Comparison of ENCODE assay signal across 22 mouse cellular contexts in genomic region chr5:142420920-142421319, GRCm38 (mm10). TPM values are rescaled to one million over a fixed set of nuclear protein-coding genes. Genes with fewer than 3 reads are reported as not detected.
DNase-seq lines count a peak whose midpoint lies in the region; ATAC-seq and TF ChIP-seq lines count a peak whose summit lies in the region.
"Had no signal": no experiment of that assay in that cellular context is flagged by ENCODE, and none has a peak within 500 bp of the region (broad histone marks: within the 10 kb centered on the region; RNA-seq: fewer than 3 reads in every experiment).

No protein-coding gene starts in this region.

- H3K9me3 ChIP-seq in heart, embryonic 12.5 days (replicated peaks), result no peaks in the 10 kb centered on the region
- H3K9me3 ChIP-seq in midbrain, postnatal 0 days (ENCODE audit: low read length), result no peaks in the 10 kb centered on the region
- no peaks in the 10 kb centered on the region for H3K9me3 ChIP-seq in midbrain, embryonic 10.5 days (replicated peaks)
- no peaks in the 10 kb centered on the region for H3K9me3 ChIP-seq in stomach, postnatal 0 days (ENCODE audit: control insufficient read depth, low read length)
- H3K9me3 ChIP-seq: embryonic facial prominence, embryonic 15.5 days; hindbrain, embryonic 10.5 days; limb, embryonic 13.5 days; liver, embryonic 13.5 days; midbrain, embryonic 12.5 days had no signal

- 87% methylated on average over 9 of the region's 9 CpGs for WGBS in heart, embryonic 12.5 days
- 59% methylated on average over 9 of the region's 9 CpGs for WGBS in kidney, adult 2 months
- WGBS in midbrain, postnatal 0 days, result 62% methylated on average over 9 of the region's 9 CpGs
- WGBS in midbrain, embryonic 10.5 days, result 91% methylated on average over 9 of the region's 9 CpGs
- WGBS in stomach, postnatal 0 days, result 73% methylated on average over 9 of the region's 9 CpGs

- no peak overlapping the region for H3K4me3 ChIP-seq in heart, embryonic 12.5 days
- H3K4me3 ChIP-seq in kidney, adult 2 months (ENCODE audit: insufficient read depth, low read depth, low read length), result no peak overlapping the region
- no peak overlapping the region for H3K4me3 ChIP-seq in midbrain, postnatal 0 days (ENCODE audit: low read depth, low read length)
- H3K4me3 ChIP-seq in midbrain, embryonic 10.5 days, result no peak overlapping the region
- no peak overlapping the region for H3K4me3 ChIP-seq in stomach, postnatal 0 days (ENCODE audit: low read depth, low read length)
- H3K4me3 ChIP-seq: embryonic facial prominence, embryonic 15.5 days; hindbrain, embryonic 10.5 days; limb, embryonic 13.5 days; liver, embryonic 13.5 days; midbrain, embryonic 12.5 days; myocyte had no signal

- DNase-seq in heart, postnatal 10 days, result no peak
- DNase-seq in kidney, adult 2 months, result peak; percentile 55
- DNase-seq in kidney, adult 11 months, result no peak
- peak; percentile 13 for DNase-seq in midbrain, postnatal 0 days (ENCODE audit: low spot score)
- DNase-seq in midbrain, embryonic 10.5 days (ENCODE audit: low spot score), result no peak
- no peak for DNase-seq in stomach, postnatal 0 days (ENCODE audit: low spot score)
- no peak for DNase-seq in lung, postnatal 14 days
- DNase-seq: adrenal gland, adult 2 months; embryo, embryonic 11 days; forebrain, postnatal 0 days; kidney, postnatal 4 days; liver, embryonic 13.5 days; lung, embryonic 14.5 days; lung, postnatal 4 days; thymus, adult 2 months had no signal

- no peak overlapping the region for H3K9ac ChIP-seq in heart, embryonic 12.5 days
- no peak overlapping the region for H3K9ac ChIP-seq in midbrain, postnatal 0 days (replicated peaks; ENCODE audit: low read length, poor library complexity, severe bottlenecking)
- no peak overlapping the region for H3K9ac ChIP-seq in stomach, postnatal 0 days (ENCODE audit: low read length)
- H3K9ac ChIP-seq: embryonic facial prominence, embryonic 15.5 days; forebrain, postnatal 0 days; limb, embryonic 13.5 days; liver, embryonic 13.5 days; lung, embryonic 14.5 days; midbrain, embryonic 12.5 days had no signal

- TF ChIP-seq POLR2A in kidney, adult 2 months (IDR thresholded peaks at IDR 0.05; ENCODE audit: low read depth, low read length), result no peak

- no peak overlapping the region for H3K4me2 ChIP-seq in heart, embryonic 12.5 days
- H3K4me2 ChIP-seq in midbrain, postnatal 0 days (ENCODE audit: low read depth, low read length, poor library complexity, severe bottlenecking), result no peak overlapping the region
- no peak overlapping the region for H3K4me2 ChIP-seq in stomach, postnatal 0 days (replicated peaks; ENCODE audit: low read depth)
- H3K4me2 ChIP-seq: embryonic facial prominence, embryonic 15.5 days; limb, embryonic 13.5 days; liver, embryonic 13.5 days; lung, embryonic 14.5 days; midbrain, embryonic 12.5 days had no signal

- no peak for TF ChIP-seq CTCF in kidney, adult 2 months (conservative IDR thresholded peaks at IDR 0.05; ENCODE audit: insufficient read depth, insufficient read length, low read depth, low read length)
- TF ChIP-seq CTCF in midbrain, postnatal 0 days (IDR thresholded peaks at IDR 0.05), result no peak
- TF ChIP-seq CTCF in stomach, postnatal 0 days (IDR thresholded peaks at IDR 0.05; ENCODE audit: low read depth), result no peak

- H3K36me3 ChIP-seq in heart, embryonic 12.5 days, result peaks cover 19% of the 10 kb centered on the region
- H3K36me3 ChIP-seq in kidney, adult 2 months (ENCODE audit: control insufficient read depth, insufficient read depth, low read length), result no peaks in the 10 kb centered on the region
- peaks cover 4% of the 10 kb centered on the region; the same call in 1 of the 2 replicates for H3K36me3 ChIP-seq in midbrain, postnatal 0 days (ENCODE audit: insufficient read depth, low read length)
- H3K36me3 ChIP-seq in midbrain, embryonic 10.5 days, result peaks cover 60% of the 10 kb centered on the region
- peaks cover 3% of the 10 kb centered on the region; the same call in 1 of the 2 replicates for H3K36me3 ChIP-seq in stomach, postnatal 0 days (ENCODE audit: control insufficient read depth, insufficient read depth, low read length)

- intact Hi-C loops in heart, postnatal 10 days (cut with DNase I), result no loop called here

- H3K27me3 ChIP-seq in heart, embryonic 12.5 days (replicated peaks), result no peaks in the 10 kb centered on the region
- H3K27me3 ChIP-seq in kidney, adult 2 months (replicated peaks; ENCODE audit: control insufficient read depth, insufficient read depth, low read length), result no peaks in the 10 kb centered on the region
- H3K27me3 ChIP-seq in midbrain, postnatal 0 days (ENCODE audit: insufficient read depth, low read length), result no peaks in the 10 kb centered on the region
- no peaks in the 10 kb centered on the region for H3K27me3 ChIP-seq in midbrain, embryonic 10.5 days (ENCODE audit: low read depth, poor library complexity, severe bottlenecking)
- H3K27me3 ChIP-seq in stomach, postnatal 0 days (ENCODE audit: control insufficient read depth, insufficient read depth, low read length), result no peaks in the 10 kb centered on the region
- H3K27me3 ChIP-seq: embryonic facial prominence, embryonic 15.5 days; limb, embryonic 13.5 days; liver, embryonic 13.5 days; midbrain, embryonic 12.5 days had no signal

- 0 out of 2 replicates have a peak overlapping the region, but pooled peaks have one; percentile 1 for H3K27ac ChIP-seq in heart, embryonic 12.5 days (ENCODE audit: poor library complexity, severe bottlenecking)
- peak overlapping the region; percentile 6; the same call in 1 of the 2 replicates for H3K27ac ChIP-seq in kidney, adult 2 months (ENCODE audit: insufficient read depth, low read depth, low read length)
- H3K27ac ChIP-seq in midbrain, postnatal 0 days (ENCODE audit: low read depth, low read length), result no peak overlapping the region
- H3K27ac ChIP-seq in midbrain, embryonic 10.5 days (replicated peaks), result no peak overlapping the region
- 0 out of 2 replicates have a peak overlapping the region, but pooled peaks have one; percentile 13 for H3K27ac ChIP-seq in stomach, postnatal 0 days (replicated peaks)
- H3K27ac ChIP-seq: embryonic facial prominence, embryonic 15.5 days; hindbrain, embryonic 10.5 days; hindbrain, postnatal 0 days; limb, embryonic 13.5 days; liver, embryonic 13.5 days; midbrain, embryonic 12.5 days had no signal

- no peak for ATAC-seq in heart, embryonic 12.5 days (ENCODE audit: insufficient number of reproducible peaks, low FRiP score)
- no peak for ATAC-seq in midbrain, postnatal 0 days (ENCODE audit: low FRiP score)
- no peak for ATAC-seq in stomach, postnatal 0 days (ENCODE audit: low FRiP score, low TSS enrichment)
- ATAC-seq: forebrain, postnatal 0 days; hindbrain, postnatal 0 days had no signal

- TF ChIP-seq EP300 in stomach, postnatal 0 days (optimal IDR thresholded peaks at IDR 0.05), result no peak

- H3K4me1 ChIP-seq in heart, embryonic 12.5 days (replicated peaks), result peaks cover 84% of the 10 kb centered on the region
- H3K4me1 ChIP-seq in kidney, adult 2 months (ENCODE audit: control insufficient read depth, insufficient read depth, low read length), result peaks cover 41% of the 10 kb centered on the region
- H3K4me1 ChIP-seq in midbrain, postnatal 0 days (ENCODE audit: insufficient read depth, low read length), result peaks cover 5% of the 10 kb centered on the region
- peaks cover 61% of the 10 kb centered on the region for H3K4me1 ChIP-seq in midbrain, embryonic 10.5 days
- H3K4me1 ChIP-seq in stomach, postnatal 0 days (replicated peaks; ENCODE audit: control insufficient read depth, insufficient read depth), result peaks cover 14% of the 10 kb centered on the region

RNA-seq across cellular contexts. Expression of gene Foxk1, which starts 19.6 kb away (rescaled TPM):
- 5.8 and 7.2 TPM in 2 replicates for polyA plus RNA-seq in heart, embryonic 12.5 days (2016; fragmentation: Nextera tagmentation; extraction: Ambion mirVana)
- total RNA-seq in heart, postnatal 10 days (2021), result 10 to 100 TPM; 16.8 to 19.0 TPM
- 11.6 and 12.4 TPM in 2 replicates for polyA plus RNA-seq in kidney, adult 2 months (2012; rRNA removed)
- total RNA-seq in midbrain, postnatal 0 days (2014; rRNA removed), result 28.0 and 30.0 TPM in 2 replicates
- polyA plus RNA-seq in midbrain, postnatal 0 days (2015; fragmentation: Nextera tagmentation; extraction: Ambion mirVana), result 4.9 and 7.1 TPM in 2 replicates
- polyA plus RNA-seq in midbrain, embryonic 10.5 days (2016; fragmentation: Nextera tagmentation; extraction: Ambion mirVana), result 3.7 and 5.3 TPM in 2 replicates
- 3.5 and 3.8 TPM in 2 replicates for polyA plus RNA-seq in stomach, postnatal 0 days (2015; fragmentation: Nextera tagmentation; extraction: Ambion mirVana)

RNA-seq across cellular contexts. Expression of gene Ap5z1, which starts 42.8 kb away (rescaled TPM):
- 7.3 and 9.9 TPM in 2 replicates for polyA plus RNA-seq in heart, embryonic 12.5 days (2016; fragmentation: Nextera tagmentation; extraction: Ambion mirVana)
- 1 to 10 TPM; 6.4 to 8.1 TPM for total RNA-seq in heart, postnatal 10 days (2021)
- 37.4 and 45.6 TPM in 2 replicates for polyA plus RNA-seq in kidney, adult 2 months (2012; rRNA removed)
- 11.5 and 15.3 TPM in 2 replicates for total RNA-seq in midbrain, postnatal 0 days (2014; rRNA removed)
- 6.6 and 7.1 TPM in 2 replicates for polyA plus RNA-seq in midbrain, postnatal 0 days (2015; fragmentation: Nextera tagmentation; extraction: Ambion mirVana)
- 12.3 and 14.6 TPM in 2 replicates for polyA plus RNA-seq in midbrain, embryonic 10.5 days (2016; fragmentation: Nextera tagmentation; extraction: Ambion mirVana)
- 4.2 and 5.0 TPM in 2 replicates for polyA plus RNA-seq in stomach, postnatal 0 days (2015; fragmentation: Nextera tagmentation; extraction: Ambion mirVana)

Comparison
In these comparisons a context has a peak if more than half of its experiments do, and no peak if none do; other contexts are left out.
1. DNase-seq: peak in kidney, adult 2 months (single experiment) and midbrain, postnatal 0 days (single experiment); none in heart, postnatal 10 days (0 of 2), kidney, adult 11 months (single experiment), midbrain, embryonic 10.5 days (single experiment), stomach, postnatal 0 days (single experiment) and lung, postnatal 14 days (single experiment).
2. H3K27ac ChIP-seq: peak in heart, embryonic 12.5 days (single experiment), kidney, adult 2 months (single experiment) and stomach, postnatal 0 days (single experiment); none in midbrain, postnatal 0 days (single experiment) and midbrain, embryonic 10.5 days (single experiment).